Mouse (Mus musculus): ENCODE measurements around the gene Ddx56.

GRCm38 (mm10) chr11:6274387-6275093, 7.0 kb upstream of the Ddx56 start, which contains the start of gene Tmed4:
- TF ChIP-seq POLR2A (IDR thresholded peaks at IDR 0.05; ENCODE audit: borderline replicate concordance, control insufficient read depth, low read depth, low read length), result peak; percentile 98
- peak; percentile 66 for TF ChIP-seq CTCF (IDR thresholded peaks at IDR 0.05; ENCODE audit: control insufficient read depth, insufficient read depth, low read length)

All from bone marrow, adult 2 months (tissue).